Mouse (Mus musculus) Patski (cell line): ENCODE results near the gene Evc2. TPM values are rescaled to one million over a fixed set of nuclear protein-coding genes. Genes with fewer than 3 reads are reported as not detected.
A peak's percentile ranks its signal among the peaks of the same experiment; 100 is the strongest.

ENCODE experiments used
- ATAC-seq: fragments of 100-300 bp; one replicate; pipeline ENCODE4 v1.8.0; 2021
- CTCF ChIA-PET: fragments of 350-600 bp; sonication (Branson Sonifier 250); formaldehyde crosslinking; loops from one replicate; lab custom pipeline; 2022; ENCODE audit warnings: inconsistent platforms; lab: Charles Lee
- POLR2A ChIA-PET: fragments of 350-600 bp; sonication (Branson Sonifier 250); formaldehyde crosslinking; loops from one replicate; lab custom pipeline; 2022; ENCODE audit warnings: antibody characterized with exemption, inconsistent platforms; lab: Charles Lee
- DNase-seq: peaks from one replicate; pipeline ENCODE4 v3.0.0-alpha.2; 2011; ENCODE audit warnings: low read depth, low spot score
- H3K27me3 ChIP-seq: fragments of 371-371 bp; one replicate; pipeline ENCODE4 v1.5.1; 2021
- CTCF ChIP-seq: fragments of 100-300 bp; IDR thresholded peaks from one replicate; pipeline ENCODE4 v1.5.1; 2021
- in situ Hi-C: fragments of 300-500 bp; cut with MboI; formaldehyde crosslinking; loops from 3 replicates; pipeline ENCODE4 v1.11.1; 2018; ENCODE audit warnings: low pct_unique_long_range_greater_than_20kb, mixed read lengths
- polyA plus RNA-seq: library from polyadenylated mRNA; unstranded; gene quantifications from one replicate; pipeline ENCODE4 v1.2.3, GENCODE M21; 2021

The Evc2 gene
- polyA plus RNA-seq, 1 experiment from 2014 or later: 72.5 TPM

DNA sequence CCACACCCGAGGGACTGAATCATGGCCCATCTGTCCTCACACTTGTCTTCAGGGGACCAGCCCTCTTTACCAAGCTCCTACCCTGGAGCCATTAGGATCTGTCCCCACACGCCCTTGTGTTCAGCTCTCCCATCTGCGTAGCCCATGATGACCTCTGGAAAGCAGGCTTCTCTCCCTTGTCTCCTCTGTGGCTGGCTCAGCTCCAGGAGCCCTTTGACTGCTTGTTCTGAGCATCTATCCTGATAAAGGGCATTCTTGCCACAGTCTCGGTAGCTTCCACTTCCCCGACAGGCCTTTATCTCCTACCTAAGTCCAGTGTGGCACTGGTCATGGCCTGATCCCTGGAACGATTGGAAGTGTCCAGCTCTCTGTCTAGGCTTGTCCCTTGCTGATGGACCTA, 11.6 kb upstream of the Evc2 start:
- DNase-seq: no peak
- CTCF ChIA-PET: interaction anchor here (0.6 to 1.5 kb wide), 4 partner anchors 9 to 27 kb away, joined by 3 to 4 read pairs (median 3); no protein-coding TSS in a partner anchor
- in situ Hi-C loops: loop anchor here (25.0 kb wide), 2 partner anchors 839 to 1211 kb away; partner anchors contain the start of genes Ccdc96 and Tada2b
- no peak for TF ChIP-seq CTCF
- no peak for ATAC-seq
- POLR2A ChIA-PET: interaction anchor here (1.3 to 1.8 kb wide), 2 partner anchors 9 to 10 kb away, joined by 4 to 6 read pairs; partner anchors contain the start of gene Evc
- no peaks in the 10 kb centered on the region for H3K27me3 ChIP-seq

- TF ChIP-seq CTCF: no peak
- CTCF ChIA-PET: interaction anchor here (0.8 to 1.5 kb wide), 2 partner anchors 11 to 24 kb away, joined by 3 to 5 read pairs; no protein-coding TSS in a partner anchor
- POLR2A ChIA-PET: interaction anchor here (0.6 kb wide), 1 partner anchor 85 kb away, joined by 3 read pairs; no protein-coding TSS in a partner anchor
Observed at GRCm38 (mm10) chr5:37330449-37331132, 7.7 kb upstream of the Evc2 start.

GRCm38 (mm10) chr5:37331133-37331505, 7.2 kb upstream of the Evc2 start:
- DNase-seq: peak; percentile 97
- POLR2A ChIA-PET: no interaction called here
- TF ChIP-seq CTCF: no peak
- peak; percentile 97 for ATAC-seq
- in situ Hi-C loops: loop anchor here (25.0 kb wide), 2 partner anchors 844 to 1206 kb away; partner anchors contain the start of genes Ccdc96 and Tada2b
- H3K27me3 ChIP-seq: no peaks in the 10 kb centered on the region
- CTCF ChIA-PET: interaction anchor here (0.7 to 1.0 kb wide), 2 partner anchors 16 to 18 kb away, joined by 3 read pairs; no protein-coding TSS in a partner anchor

More at GRCm38 (mm10) chr5:37330449-37331132, 7.7 kb upstream of the Evc2 start:
- ATAC-seq: peak; percentile 8
- in situ Hi-C loops: loop anchor here (25.0 kb wide), 2 partner anchors 843 to 1207 kb away; partner anchors contain the start of genes Ccdc96 and Tada2b
- no peaks in the 10 kb centered on the region for H3K27me3 ChIP-seq
- no peak for DNase-seq

DNA sequence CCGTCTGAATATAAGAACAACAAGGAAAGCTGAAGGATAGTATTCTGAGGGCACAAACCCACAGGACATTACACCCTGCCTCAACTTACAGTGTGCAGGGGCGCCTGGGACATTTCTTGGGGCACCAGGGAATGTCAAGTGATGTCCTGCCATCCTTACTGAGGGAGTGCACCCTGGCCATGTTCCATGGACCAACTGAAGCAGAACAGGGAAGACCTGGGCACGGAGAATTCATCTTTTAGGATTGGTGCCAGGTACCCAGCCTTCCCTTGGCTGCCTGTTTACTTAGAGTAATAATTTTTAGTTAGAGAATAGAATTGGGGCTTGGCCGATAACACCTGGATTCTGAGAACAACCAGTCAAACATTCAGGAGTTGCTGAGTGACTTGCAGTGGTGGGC, 6.2 kb upstream of the Evc2 start:
- ChIA-PET CTCF (interaction anchor here (1.0 kb wide), 1 partner anchor 15 kb away, joined by 3 read pairs; no protein-coding TSS in a partner anchor), POLR2A (no interaction called here)
- no peak for TF ChIP-seq CTCF
- in situ Hi-C loops: loop anchor here (25.0 kb wide), 2 partner anchors 845 to 1205 kb away; partner anchors contain the start of genes Ccdc96 and Tada2b
- no peak for ATAC-seq
- H3K27me3 ChIP-seq: no peaks in the 10 kb centered on the region
- DNase-seq: no peak

DNA sequence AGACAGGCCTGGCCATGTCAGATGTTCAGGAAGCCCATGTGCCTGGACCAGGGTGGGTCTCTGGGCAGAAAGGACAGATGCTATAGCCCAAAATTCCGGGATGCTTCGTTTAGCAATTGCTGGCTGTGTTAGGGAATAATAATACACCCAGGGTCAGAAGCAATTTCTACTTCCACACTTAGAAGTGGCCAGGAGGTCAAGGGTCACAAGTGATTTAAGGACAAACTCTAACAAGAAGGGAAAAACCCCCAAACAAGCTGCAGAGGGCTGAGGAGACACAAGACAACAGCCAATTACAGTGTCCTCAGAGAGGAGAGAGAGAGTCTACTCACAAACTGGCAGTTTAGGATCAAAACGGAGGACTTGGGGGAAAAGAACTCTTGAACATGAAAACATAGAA, 3.2 kb upstream of the Evc2 start:
- TF ChIP-seq CTCF: no peak
- ATAC-seq: no peak
- no peak for DNase-seq
- in situ Hi-C loops: loop anchor here (25.0 kb wide), 2 partner anchors 848 to 1202 kb away; partner anchors contain the start of genes Ccdc96 and Tada2b
- POLR2A ChIA-PET: interaction anchor here (1.3 kb wide), 1 partner anchor 8 kb away, joined by 4 read pairs; no protein-coding TSS in a partner anchor
- no peaks in the 10 kb centered on the region for H3K27me3 ChIP-seq
- CTCF ChIA-PET: interaction anchor here (1.3 kb wide), 1 partner anchor 14 kb away, joined by 3 read pairs; no protein-coding TSS in a partner anchor

DNA sequence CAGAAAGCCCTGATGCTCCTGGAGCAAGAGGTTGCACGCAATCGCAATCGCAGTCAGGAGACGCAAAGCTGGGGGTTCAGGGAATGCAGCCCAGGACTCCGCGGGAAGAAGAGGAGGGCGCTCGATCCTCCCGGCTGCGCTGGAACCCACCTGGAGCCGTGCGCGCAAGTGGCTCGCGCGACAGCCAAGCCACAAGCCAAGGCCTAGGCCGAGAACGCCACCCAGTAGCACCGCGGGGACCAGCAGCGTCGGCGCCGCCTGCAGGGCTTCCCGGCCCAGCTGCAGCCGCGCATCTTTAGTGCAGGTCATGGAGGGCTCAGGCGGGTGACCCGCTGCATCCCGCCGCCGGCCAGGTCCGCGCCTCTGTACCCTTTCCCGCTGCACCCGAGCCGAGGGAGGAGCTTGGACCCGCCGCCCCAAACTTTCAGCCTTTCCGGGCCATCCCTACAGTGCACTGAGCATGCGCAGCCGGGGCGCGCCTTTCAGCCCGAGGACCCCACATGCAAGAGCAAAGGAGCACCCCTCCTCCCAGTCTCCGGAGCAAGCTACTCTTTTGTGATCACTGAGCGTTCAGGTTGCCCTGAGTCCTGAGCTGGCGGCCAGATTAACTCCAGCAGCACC, 1.7 kb upstream of the Evc2 start, which contains the start of gene Evc:
Evc (minus strand) TSS at position 410 of the 621 bp plus-strand sequence.
- ChIA-PET POLR2A (interaction anchor here (0.7 to 3.2 kb wide), 6 partner anchors 9 to 42 kb away, joined by 3 to 21 read pairs (median 4); no protein-coding TSS in a partner anchor), CTCF (interaction anchor here (1.0 to 3.9 kb wide), 6 partner anchors 10 to 47 kb away, joined by 3 to 22 read pairs (median 6); no protein-coding TSS in a partner anchor)
- TF ChIP-seq CTCF: no peak
- H3K27me3 ChIP-seq: no peaks in the 10 kb centered on the region
- in situ Hi-C loops: loop anchor here (25.0 kb wide), 2 partner anchors 849 to 1201 kb away; partner anchors contain the start of genes Ccdc96 and Tada2b
- no peak for DNase-seq
- ATAC-seq: peak; percentile 59

- CTCF ChIA-PET: interaction anchor here (1.7 to 3.9 kb wide), 4 partner anchors 9 to 48 kb away, joined by 4 to 22 read pairs (median 8); no protein-coding TSS in a partner anchor
- in situ Hi-C loops: loop anchor here (25.0 kb wide), 2 partner anchors 850 to 1200 kb away; partner anchors contain the start of genes Ccdc96 and Tada2b
- no peak for ATAC-seq
Observed at GRCm38 (mm10) chr5:37337696-37338095, 603 bp upstream of the Evc2 start.

DNA sequence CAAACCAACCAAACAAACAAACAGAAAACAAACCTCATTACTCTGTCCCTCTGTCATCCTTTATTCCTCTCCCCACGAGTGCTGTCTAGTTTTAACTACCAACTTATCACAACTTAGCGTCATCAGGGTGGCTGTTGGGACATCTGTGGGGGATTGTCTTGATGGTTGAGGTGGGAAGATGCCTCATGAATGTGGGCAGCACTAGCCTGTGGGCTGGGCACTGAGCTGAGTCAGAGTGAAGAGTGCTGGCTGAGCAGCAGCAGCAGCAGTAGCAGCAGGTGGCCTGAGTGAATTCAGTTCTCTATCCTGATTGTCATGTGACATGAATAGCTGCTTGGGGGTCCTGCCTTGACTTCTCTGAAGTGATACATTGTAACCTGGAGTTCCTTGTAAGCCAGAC, 5.7 kb downstream of the Evc2 start:
- in situ Hi-C loops: loop anchor here (25.0 kb wide), 2 partner anchors 857 to 1193 kb away; partner anchors contain the start of genes Ccdc96 and Tada2b
- ChIA-PET POLR2A (no interaction called here), CTCF (interaction anchor here (1.9 to 2.1 kb wide), 2 partner anchors 22 to 33 kb away, joined by 5 read pairs; no protein-coding TSS in a partner anchor)
- ATAC-seq: no peak
- H3K27me3 ChIP-seq: no peaks in the 10 kb centered on the region
- TF ChIP-seq CTCF: no peak
- DNase-seq: no peak

More at GRCm38 (mm10) chr5:37337696-37338095, 603 bp upstream of the Evc2 start:
- no peaks in the 10 kb centered on the region for H3K27me3 ChIP-seq
- POLR2A ChIA-PET: interaction anchor here (1.2 to 3.2 kb wide), 3 partner anchors 10 to 29 kb away, joined by 3 to 21 read pairs (median 6); no protein-coding TSS in a partner anchor
- DNase-seq: no peak
- TF ChIP-seq CTCF: no peak

GRCm38 (mm10) chr5:37351791-37352190, 13.5 kb downstream of the Evc2 start:
- no peak for TF ChIP-seq CTCF
- POLR2A ChIA-PET: no interaction called here
- in situ Hi-C loops: loop anchor here (5.0 kb wide), 1 partner anchor 54 kb away; no protein-coding TSS in a partner anchor
- H3K27me3 ChIP-seq: no peaks in the 10 kb centered on the region
- no peak for ATAC-seq
- DNase-seq: no peak
- CTCF ChIA-PET: no interaction called here
